14 mouse cellular contexts compared by ENCODE assay signal in genomic region chr4:107747454-107747853, GRCm38 (mm10).
"Had no signal": no experiment of that assay in that cellular context is flagged by ENCODE, and none has a peak within 500 bp of the region (broad histone marks: within the 10 kb centered on the region; RNA-seq: fewer than 3 reads in every experiment).

No protein-coding gene starts in this region.

- H3K9ac ChIP-seq: limb, embryonic 12.5 days; midbrain, embryonic 12.5 days; neural tube, embryonic 15.5 days had no signal

- H3K4me2 ChIP-seq: limb, embryonic 12.5 days; midbrain, embryonic 12.5 days; neural tube, embryonic 15.5 days had no signal

- H3K36me3 ChIP-seq: limb, embryonic 12.5 days; midbrain, embryonic 12.5 days; neural tube, embryonic 15.5 days had no signal

- H3K4me3 ChIP-seq: limb, embryonic 12.5 days; midbrain, embryonic 12.5 days; myocyte; neural tube, embryonic 15.5 days had no signal

- ATAC-seq: intestine, postnatal 0 days had no signal

- DNase-seq: kidney, adult 8-10 months; kidney, postnatal 36 days; layer of hippocampus, adult 9-11 months; layer of hippocampus, postnatal 36 days; lung, adult 18-20 months; right cerebral cortex, postnatal 4 days; spleen, adult 18-20 months; thymus, postnatal 36 days had no signal

- H3K27me3 ChIP-seq: neural tube, embryonic 15.5 days had no signal

- H3K9me3 ChIP-seq: limb, embryonic 12.5 days; midbrain, embryonic 12.5 days; neural tube, embryonic 15.5 days had no signal

- H3K27ac ChIP-seq: kidney, postnatal 0 days; limb, embryonic 12.5 days; midbrain, embryonic 12.5 days; neural tube, embryonic 15.5 days had no signal
